Mouse (Mus musculus) ES-E14 (cell line): Measurements from ENCODE around the gene Osbpl6.

Experiments used
- CHD2 ChIP-seq: IDR thresholded peaks from 2 replicates; pipeline ENCODE4 v1.6.1; 2014; ENCODE audit warnings: mild to moderate bottlenecking, low read depth, low read length, inconsistent platforms
- HCFC1 ChIP-seq: IDR thresholded peaks from 2 replicates; pipeline ENCODE4 v1.6.1; 2012; ENCODE audit warnings: low read length, inconsistent platforms, borderline replicate concordance; ENCODE audit not compliant: insufficient read depth

DNA sequence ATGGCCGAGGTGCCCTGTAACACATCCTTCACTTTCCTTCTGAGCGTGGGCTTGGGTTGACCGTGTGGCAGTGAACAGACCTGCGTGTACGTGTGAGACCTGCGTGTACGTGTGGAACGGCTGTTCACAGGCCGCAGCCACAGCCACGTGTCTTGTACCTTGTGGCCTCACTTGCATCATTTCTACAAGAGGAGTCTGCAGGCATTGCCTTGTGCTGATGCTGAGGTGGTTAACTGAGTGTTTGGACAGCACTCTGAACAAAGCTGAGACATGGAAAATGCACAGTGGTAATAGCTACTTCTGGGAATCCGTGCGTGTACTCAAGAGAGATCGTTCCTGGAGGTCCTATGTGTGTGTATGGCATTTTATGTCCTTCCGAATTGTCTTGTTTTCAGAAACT lies 111.2 kb downstream of the Osbpl6 start:
- TF ChIP-seq CHD2, result no peak
- no peak for TF ChIP-seq HCFC1
